Comparison of ENCODE assay signal across 18 mouse cellular contexts in genomic region chr15:92839611-92840010, GRCm38 (mm10).
DNase-seq lines count a peak whose midpoint lies in the region; ATAC-seq lines count a peak whose summit lies in the region.
"Had no signal": no experiment of that assay in that cellular context is flagged by ENCODE, and none has a peak within 500 bp of the region (broad histone marks: within the 10 kb centered on the region; RNA-seq: fewer than 3 reads in every experiment).

No protein-coding gene starts in this region.

- H3K27me3 ChIP-seq in forebrain, embryonic 11.5 days (ENCODE audit: control insufficient read depth, insufficient read depth, low read length), result no peaks in the 10 kb centered on the region
- H3K27me3 ChIP-seq in forebrain, embryonic 10.5 days (ENCODE audit: poor library complexity, severe bottlenecking), result no peaks in the 10 kb centered on the region
- H3K27me3 ChIP-seq in forebrain, embryonic 14.5 days (replicated peaks; ENCODE audit: control insufficient read depth, insufficient read depth, low read length), result no peaks in the 10 kb centered on the region
- H3K27me3 ChIP-seq: embryonic facial prominence, embryonic 13.5 days; heart, embryonic 12.5 days; limb, embryonic 15.5 days had no signal

- H3K4me2 ChIP-seq in forebrain, embryonic 11.5 days (ENCODE audit: low read depth, low read length, severe bottlenecking), result no peak overlapping the region
- no peak overlapping the region for H3K4me2 ChIP-seq in forebrain, embryonic 14.5 days (ENCODE audit: low read length)
- H3K4me2 ChIP-seq: embryonic facial prominence, embryonic 13.5 days; heart, embryonic 12.5 days; limb, embryonic 15.5 days had no signal

- no peaks in the 10 kb centered on the region for H3K9me3 ChIP-seq in forebrain, embryonic 11.5 days (ENCODE audit: control insufficient read depth, low read length)
- no peaks in the 10 kb centered on the region for H3K9me3 ChIP-seq in forebrain, embryonic 10.5 days
- no peaks in the 10 kb centered on the region for H3K9me3 ChIP-seq in forebrain, embryonic 14.5 days (replicated peaks; ENCODE audit: control insufficient read depth, low read length)
- H3K9me3 ChIP-seq: embryonic facial prominence, embryonic 13.5 days; heart, embryonic 12.5 days; limb, embryonic 15.5 days had no signal

- H3K4me3 ChIP-seq in forebrain, embryonic 11.5 days (ENCODE audit: low read depth, low read length), result no peak overlapping the region
- H3K4me3 ChIP-seq in forebrain, embryonic 10.5 days, result no peak overlapping the region
- no peak overlapping the region for H3K4me3 ChIP-seq in forebrain, embryonic 14.5 days (ENCODE audit: low read depth, low read length)
- H3K4me3 ChIP-seq: embryonic facial prominence, embryonic 13.5 days; heart, embryonic 12.5 days; limb, embryonic 15.5 days had no signal

- 59% methylated on average over 4 of the region's 4 CpGs for WGBS in forebrain, embryonic 11.5 days
- 76% methylated on average over 4 of the region's 4 CpGs for WGBS in forebrain, embryonic 10.5 days
- WGBS in forebrain, embryonic 14.5 days, result 27% methylated on average over 4 of the region's 4 CpGs

- no peak overlapping the region for H3K9ac ChIP-seq in forebrain, embryonic 11.5 days (ENCODE audit: low read length)
- no peak overlapping the region for H3K9ac ChIP-seq in forebrain, embryonic 14.5 days (ENCODE audit: low read length)
- H3K9ac ChIP-seq: embryonic facial prominence, embryonic 13.5 days; heart, embryonic 12.5 days; limb, embryonic 15.5 days had no signal

- H3K27ac ChIP-seq in forebrain, embryonic 11.5 days (ENCODE audit: low read depth, low read length), result no peak overlapping the region
- no peak overlapping the region for H3K27ac ChIP-seq in forebrain, embryonic 10.5 days
- H3K27ac ChIP-seq in forebrain, embryonic 14.5 days (ENCODE audit: low read depth, low read length), result no peak overlapping the region
- H3K27ac ChIP-seq: embryonic facial prominence, embryonic 13.5 days; limb, embryonic 15.5 days; macrophage had no signal

- H3K36me3 ChIP-seq in forebrain, embryonic 11.5 days (ENCODE audit: control insufficient read depth, insufficient read depth, low read length), result no peaks in the 10 kb centered on the region
- no peaks in the 10 kb centered on the region for H3K36me3 ChIP-seq in forebrain, embryonic 10.5 days (replicated peaks)
- no peaks in the 10 kb centered on the region for H3K36me3 ChIP-seq in forebrain, embryonic 14.5 days (ENCODE audit: control insufficient read depth, insufficient read depth, low read length)
- H3K36me3 ChIP-seq: embryonic facial prominence, embryonic 13.5 days; heart, embryonic 12.5 days; limb, embryonic 15.5 days had no signal

- peak; percentile 75 for ATAC-seq in forebrain, embryonic 11.5 days (replicated peaks; ENCODE audit: low FRiP score)
- ATAC-seq in forebrain, embryonic 14.5 days, result peak; percentile 87
- no peak for ATAC-seq in megakaryocyte, adult 5-6 weeks (ENCODE audit: poor library complexity, severe bottlenecking)

- no peaks in the 10 kb centered on the region for H3K4me1 ChIP-seq in forebrain, embryonic 11.5 days (replicated peaks; ENCODE audit: control insufficient read depth, insufficient read depth, low read length)
- peaks cover 4% of the 10 kb centered on the region; the same call in 1 of the 2 replicates for H3K4me1 ChIP-seq in forebrain, embryonic 10.5 days
- peaks cover 5% of the 10 kb centered on the region; the same call in 1 of the 2 replicates for H3K4me1 ChIP-seq in forebrain, embryonic 14.5 days (ENCODE audit: control insufficient read depth, insufficient read depth, low read length)
- H3K4me1 ChIP-seq: embryonic facial prominence, embryonic 13.5 days; heart, embryonic 12.5 days; limb, embryonic 15.5 days had no signal

- DNase-seq in forebrain, embryonic 11.5 days (ENCODE audit: low spot score), result no peak
- DNase-seq in forebrain, embryonic 10.5 days (ENCODE audit: extremely low spot score, low spot score), result no peak
- peak; percentile 27 to 28 for DNase-seq in right cerebral cortex, postnatal 10 days (ENCODE audit: low spot score in 2 of 2)
- no peak for DNase-seq in right cerebral cortex, adult 18-20 months
- peak; percentile 89 for DNase-seq in forebrain, embryonic 14.5 days (ENCODE audit: low spot score)
- no peak for DNase-seq in gastrocnemius, adult 18-20 months (ENCODE audit: low spot score)
- no peak for DNase-seq in thymus, postnatal 0 days (ENCODE audit: low spot score)
- DNase-seq: adrenal gland, postnatal 14 days; gastrocnemius, postnatal 36 days; heart, postnatal 4 days; kidney, adult 8-10 months; lung, adult 18-20 months; spleen, adult 18-20 months had no signal

Comparison
In these comparisons a context has a peak if more than half of its experiments do, and no peak if none do; other contexts are left out.
1. DNase-seq: peak in right cerebral cortex, postnatal 10 days (2 of 2) and forebrain, embryonic 14.5 days (single experiment); none in forebrain, embryonic 11.5 days (single experiment), forebrain, embryonic 10.5 days (single experiment), right cerebral cortex, adult 18-20 months (single experiment), gastrocnemius, adult 18-20 months (single experiment) and thymus, postnatal 0 days (single experiment).